Mouse (Mus musculus): ENCODE results near the gene Tspo. TPM values are rescaled to one million over a fixed set of nuclear protein-coding genes. Genes with fewer than 3 reads are reported as not detected.

Tspo gene
- polyA plus RNA-seq, 1 experiment from 2014 or later = 226 TPM

- ATAC-seq = peak; percentile 68
Observed at GRCm38 (mm10) chr15:83594513-83595363, 31.3 kb downstream of the Tspo start, which contains the start of gene Ttll12. Ttll12 (minus strand) TSS chr15:83595157.

GRCm38 (mm10) chr15:83595364-83595711 is 31.9 kb downstream of the Tspo start:
- ChIA-PET CTCF (no interaction called here), POLR2A (no interaction called here)
- TF ChIP-seq CTCF (IDR thresholded peaks at IDR 0.05) = no peak
- DNase-seq (ENCODE audit: low read depth, low spot score) = no peak
- H3K27me3 ChIP-seq = no peaks in the 10 kb centered on the region
- in situ Hi-C loops (cut with MboI; ENCODE audit: low pct_unique_long_range_greater_than_20kb) = no loop called here
- ATAC-seq = no peak

More at GRCm38 (mm10) chr15:83594513-83595363, 31.3 kb downstream of the Tspo start, which contains the start of gene Ttll12:
- in situ Hi-C loops (cut with MboI; ENCODE audit: low pct_unique_long_range_greater_than_20kb) = no loop called here
- H3K27me3 ChIP-seq = no peaks in the 10 kb centered on the region
- POLR2A ChIA-PET = interaction anchor here (0.8 to 1.4 kb wide), 4 partner anchors 8 to 39 kb away, joined by 3 to 6 read pairs (median 3); partner anchors contain the start of genes Mcat and Tspo
- DNase-seq (ENCODE audit: low read depth, low spot score) = peak; percentile 61
- CTCF ChIA-PET = interaction anchor here (0.8 to 0.9 kb wide), 3 partner anchors 11 to 25 kb away, joined by 3 to 4 read pairs (median 3); no protein-coding TSS in a partner anchor
- no peak for TF ChIP-seq CTCF (IDR thresholded peaks at IDR 0.05)

GRCm38 (mm10) chr15:83596833-83597232 is 33.4 kb downstream of the Tspo start:
- POLR2A ChIA-PET = no interaction called here
- in situ Hi-C loops (cut with MboI; ENCODE audit: low pct_unique_long_range_greater_than_20kb) = no loop called here
- CTCF ChIA-PET = no interaction called here
- no peaks in the 10 kb centered on the region for H3K27me3 ChIP-seq
- no peak for TF ChIP-seq CTCF (IDR thresholded peaks at IDR 0.05)
- no peak for DNase-seq (ENCODE audit: low read depth, low spot score)
- ATAC-seq = no peak

GRCm38 (mm10) chr15:83601185-83601584 is 37.8 kb downstream of the Tspo start:
- no peak for DNase-seq (ENCODE audit: low read depth, low spot score)
- ATAC-seq = no peak
- in situ Hi-C loops (cut with MboI; ENCODE audit: low pct_unique_long_range_greater_than_20kb) = no loop called here
- ChIA-PET CTCF (no interaction called here), POLR2A (no interaction called here)
- H3K27me3 ChIP-seq = no peaks in the 10 kb centered on the region
- TF ChIP-seq CTCF (IDR thresholded peaks at IDR 0.05) = no peak

GRCm38 (mm10) chr15:83602372-83603045 is 39.1 kb downstream of the Tspo start:
- in situ Hi-C loops (cut with MboI; ENCODE audit: low pct_unique_long_range_greater_than_20kb) = no loop called here
- DNase-seq (ENCODE audit: low read depth, low spot score) (no peak), ATAC-seq (no peak)
- ChIA-PET CTCF (no interaction called here), POLR2A (interaction anchor here (0.9 kb wide), 1 partner anchor 8 kb away, joined by 3 read pairs; no protein-coding TSS in a partner anchor)
- TF ChIP-seq CTCF (IDR thresholded peaks at IDR 0.05) = no peak
- no peaks in the 10 kb centered on the region for H3K27me3 ChIP-seq

- no peak for TF ChIP-seq CTCF (IDR thresholded peaks at IDR 0.05)
- in situ Hi-C loops (cut with MboI; ENCODE audit: low pct_unique_long_range_greater_than_20kb) = no loop called here
- H3K27me3 ChIP-seq = no peaks in the 10 kb centered on the region
- ChIA-PET CTCF (no interaction called here), POLR2A (interaction anchor here (0.9 kb wide), 1 partner anchor 9 kb away, joined by 3 read pairs; no protein-coding TSS in a partner anchor)
- ATAC-seq = no peak
- no peak for DNase-seq (ENCODE audit: low read depth, low spot score)
Observed at GRCm38 (mm10) chr15:83603046-83603396, 39.6 kb downstream of the Tspo start.

GRCm38 (mm10) chr15:83603426-83603825 is 40.0 kb downstream of the Tspo start:
- DNase-seq (ENCODE audit: low read depth, low spot score) = no peak
- no peak for ATAC-seq
- TF ChIP-seq CTCF (IDR thresholded peaks at IDR 0.05) = no peak
- POLR2A ChIA-PET = no interaction called here
- H3K27me3 ChIP-seq = no peaks in the 10 kb centered on the region
- in situ Hi-C loops (cut with MboI; ENCODE audit: low pct_unique_long_range_greater_than_20kb) = no loop called here
- CTCF ChIA-PET = no interaction called here

GRCm38 (mm10) chr15:83606216-83606615 is 42.8 kb downstream of the Tspo start:
- DNase-seq (ENCODE audit: low read depth, low spot score) (no peak), ATAC-seq (no peak)
- in situ Hi-C loops (cut with MboI; ENCODE audit: low pct_unique_long_range_greater_than_20kb) = no loop called here
- CTCF ChIA-PET = interaction anchor here (0.7 kb wide), 1 partner anchor 12 kb away, joined by 3 read pairs; no protein-coding TSS in a partner anchor
- peaks cover 9% of the 10 kb centered on the region for H3K27me3 ChIP-seq
- POLR2A ChIA-PET = no interaction called here
- TF ChIP-seq CTCF (IDR thresholded peaks at IDR 0.05) = no peak

- DNase-seq (ENCODE audit: low read depth, low spot score) (no peak), ATAC-seq (no peak)
- peaks cover 12% of the 10 kb centered on the region for H3K27me3 ChIP-seq
- ChIA-PET POLR2A (interaction anchor here (0.8 kb wide), 1 partner anchor 13 kb away, joined by 3 read pairs; no protein-coding TSS in a partner anchor), CTCF (interaction anchor here (0.9 to 1.5 kb wide), 4 partner anchors 12 to 89 kb away, joined by 3 to 4 read pairs (median 3); no protein-coding TSS in a partner anchor)
- no peak for TF ChIP-seq CTCF (IDR thresholded peaks at IDR 0.05)
- in situ Hi-C loops (cut with MboI; ENCODE audit: low pct_unique_long_range_greater_than_20kb) = no loop called here
Observed at GRCm38 (mm10) chr15:83606700-83607099, 43.3 kb downstream of the Tspo start.

GRCm38 (mm10) chr15:83607115-83607802 is 43.9 kb downstream of the Tspo start:
- CTCF ChIA-PET = interaction anchor here (0.9 to 1.5 kb wide), 4 partner anchors 13 to 90 kb away, joined by 3 to 4 read pairs (median 3); no protein-coding TSS in a partner anchor
- in situ Hi-C loops (cut with MboI; ENCODE audit: low pct_unique_long_range_greater_than_20kb) = no loop called here
- H3K27me3 ChIP-seq = peaks cover 15% of the 10 kb centered on the region
- ATAC-seq = peak; percentile 28
- no peak for TF ChIP-seq CTCF (IDR thresholded peaks at IDR 0.05)
- no peak for DNase-seq (ENCODE audit: low read depth, low spot score)
- POLR2A ChIA-PET = interaction anchor here (0.8 kb wide), 1 partner anchor 13 kb away, joined by 3 read pairs; no protein-coding TSS in a partner anchor
